Mouse (Mus musculus): ENCODE data around the gene Map4k5. TPM values are rescaled to one million over a fixed set of nuclear protein-coding genes. Genes with fewer than 3 reads are reported as not detected.

Gene Map4k5
- total and polyA plus RNA-seq, 3 experiments: 7.0 to 8.5 TPM; not detected in 1

DNA sequence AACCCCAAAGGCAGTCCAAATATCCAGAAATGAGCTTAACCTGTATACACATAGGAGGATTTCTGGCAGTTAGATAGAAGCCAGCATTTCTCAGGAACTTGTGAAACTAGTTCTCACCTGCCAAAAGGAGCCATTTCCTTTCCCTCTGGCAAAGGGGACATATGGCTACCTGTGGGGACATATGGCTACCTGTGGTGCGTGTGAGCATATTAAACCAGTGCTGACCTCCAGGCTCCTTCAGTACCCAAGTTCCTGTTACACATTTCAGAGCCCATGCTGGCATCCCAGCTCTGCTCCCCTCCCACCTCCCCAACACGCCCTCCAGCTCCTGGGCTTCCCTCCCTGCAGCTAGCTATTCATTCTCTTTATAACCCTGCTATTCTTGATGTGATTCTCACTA lies 79.4 kb downstream of the Map4k5 start:
- TF ChIP-seq USF1 (IDR thresholded peaks at IDR 0.05; ENCODE audit: low read depth, low read length): no peak
- TF ChIP-seq SMC3 (IDR thresholded peaks at IDR 0.05; ENCODE audit: low read depth, low read length): no peak
- no peak for TF ChIP-seq TAL1 (IDR thresholded peaks at IDR 0.05; ENCODE audit: low read length)
- TF ChIP-seq CHD1 (IDR thresholded peaks at IDR 0.05; ENCODE audit: low read depth, low read length): no peak
- H3K36me3 ChIP-seq (ENCODE audit: control insufficient read depth in 1 of 2, insufficient read depth in 2 of 2, low read length in 2 of 2): no peaks in the 10 kb centered on the region; a peak in 1 of 4 replicates

DNA sequence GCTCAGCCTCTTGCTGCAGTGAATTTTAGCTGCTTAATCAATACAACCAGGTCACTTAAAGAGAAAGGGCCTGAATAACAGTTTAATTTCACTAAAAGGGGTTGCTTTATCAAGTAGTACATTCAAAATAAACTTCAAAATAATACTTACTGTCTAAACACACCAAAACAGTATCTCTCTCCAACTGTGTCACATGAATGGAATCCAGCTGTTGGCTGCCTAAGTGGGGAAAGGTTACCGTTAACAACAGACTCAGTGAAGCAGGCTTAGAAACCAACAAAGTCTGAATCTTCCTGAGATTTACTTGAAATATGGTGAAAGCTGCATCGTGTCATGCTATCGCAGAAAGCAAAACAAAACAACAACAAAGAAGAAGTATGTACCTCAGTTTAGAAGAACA lies 80.0 kb downstream of the Map4k5 start:
- Histone ChIP-seq H3K4me1 (ENCODE audit: control insufficient read depth in 1 of 2, insufficient read depth in 2 of 2, low read length in 2 of 2) (peaks cover 2 to 3% of the 10 kb centered on the region in 2 experiments; a peak in 2 of 4 replicates), H3K9ac (ENCODE audit: control insufficient read depth, low read depth, low read length, poor library complexity, severe bottlenecking) (no peak overlapping the region), H3K27ac (ENCODE audit: control insufficient read depth, low read depth, low read length) (no peak overlapping the region), H3K79me2 (ENCODE audit: control insufficient read depth, insufficient read depth, low read length, poor library complexity) (no peaks in the 10 kb centered on the region), H3K9me3 (replicated peaks; ENCODE audit: insufficient read depth, low read length) (no peaks in the 10 kb centered on the region), H3K4me3 (ENCODE audit: control insufficient read depth in 1 of 2, insufficient read depth in 1 of 2, low read depth in 2 of 2, low read length in 2 of 2) (no peak overlapping the region), H3K36me3 (ENCODE audit: control insufficient read depth in 1 of 2, insufficient read depth in 2 of 2, low read length in 2 of 2) (no peaks in the 10 kb centered on the region; a peak in 2 of 4 replicates), H3K27me3 (ENCODE audit: control insufficient read depth in 1 of 2, insufficient read depth in 2 of 2, low read length in 2 of 2) (no peaks in the 10 kb centered on the region)
- no peak for DNase-seq (ENCODE audit: low read depth, low spot score)
- TF ChIP-seq ZMIZ1 (IDR thresholded peaks at IDR 0.05; ENCODE audit: low read depth, low read length) (no peak), MAFK (IDR thresholded peaks at IDR 0.05; ENCODE audit: borderline replicate concordance, low read depth, low read length) (no peak), ZC3H11A (IDR thresholded peaks at IDR 0.05; ENCODE audit: low read depth, low read length) (no peak), KAT2A (conservative IDR thresholded peaks at IDR 0.05; ENCODE audit: low read depth, low read length) (no peak), MAX (IDR thresholded peaks at IDR 0.05; ENCODE audit: low read length) (no peak), CTCF (IDR thresholded peaks at IDR 0.05 in 2 of 3, conservative IDR thresholded peaks at IDR 0.05 in 1 of 3; ENCODE audit: control insufficient read depth in 1 of 3, insufficient read depth in 1 of 3, low read depth in 2 of 3, low read length in 3 of 3, poor library complexity in 1 of 3, severe bottlenecking in 1 of 3) (no peak), MYB (IDR thresholded peaks at IDR 0.05; ENCODE audit: low read depth, low read length) (no peak), ZKSCAN1 (IDR thresholded peaks at IDR 0.05; ENCODE audit: low read depth, low read length) (no peak), CHD1 (IDR thresholded peaks at IDR 0.05; ENCODE audit: low read depth, low read length) (no peak), TCF12 (IDR thresholded peaks at IDR 0.05; ENCODE audit: low read depth, low read length) (no peak), EP300 (IDR thresholded peaks at IDR 0.05; ENCODE audit: low read depth in 1 of 2, low read length in 2 of 2) (no peak), MEF2A (IDR thresholded peaks at IDR 0.05; ENCODE audit: extremely low read depth, insufficient replicate concordance, low read depth, low read length, poor library complexity, severe bottlenecking) (no peak), CHD2 (IDR thresholded peaks at IDR 0.05; ENCODE audit: low read length) (no peak), UBTF (IDR thresholded peaks at IDR 0.05; ENCODE audit: borderline replicate concordance, insufficient read depth, low read depth, low read length) (no peak), ZNF384 (IDR thresholded peaks at IDR 0.05; ENCODE audit: low read depth, low read length) (no peak), RCOR1 (IDR thresholded peaks at IDR 0.05; ENCODE audit: low read depth, low read length) (no peak), MAZ (IDR thresholded peaks at IDR 0.05; ENCODE audit: low read depth, low read length) (no peak)

More for the DNA sequence above, 79.4 kb downstream of the Map4k5 start:
- no peak overlapping the region for H3K4me3 ChIP-seq (ENCODE audit: control insufficient read depth in 1 of 2, insufficient read depth in 1 of 2, low read depth in 2 of 2, low read length in 2 of 2)
- H3K4me1 ChIP-seq (ENCODE audit: control insufficient read depth in 1 of 2, insufficient read depth in 2 of 2, low read length in 2 of 2): no peaks in the 10 kb centered on the region
- no peaks in the 10 kb centered on the region for H3K9me3 ChIP-seq (replicated peaks; ENCODE audit: insufficient read depth, low read length)
- H3K9ac ChIP-seq (ENCODE audit: control insufficient read depth, low read depth, low read length, poor library complexity, severe bottlenecking): no peak overlapping the region
- DNase-seq (ENCODE audit: low read depth, low spot score): no peak
- H3K27me3 ChIP-seq (ENCODE audit: control insufficient read depth in 1 of 2, insufficient read depth in 2 of 2, low read length in 2 of 2): no peaks in the 10 kb centered on the region
- H3K79me2 ChIP-seq (ENCODE audit: control insufficient read depth, insufficient read depth, low read length, poor library complexity): no peaks in the 10 kb centered on the region
- no peak overlapping the region for H3K27ac ChIP-seq (ENCODE audit: control insufficient read depth, low read depth, low read length)
